Mouse (Mus musculus) heart, embryonic 14.5 days (tissue): Measurements from ENCODE around the gene Golga7b. TPM values are rescaled to one million over a fixed set of nuclear protein-coding genes. Genes with fewer than 3 reads are reported as not detected.

Source experiments
- ATAC-seq: fragments of 200-750 bp; cut with Nextera tagmentation; 2 replicates; pipeline ENCODE4 v1.8.0; 2017; ENCODE audit warnings: low read depth, moderate TSS enrichment; ENCODE audit not compliant: insufficient number of reproducible peaks, insufficient read depth, low FRiP score
- H3K27ac ChIP-seq, 2 experiments: fragments of 200-500 bp in 1 of 2; fragments of 300-500 bp in 1 of 2; sonication (generic) in 1 of 2; replicated peaks in 1 of 2; 2 replicates each; pipeline ENCODE4 v1.5.1; 2012 to 2014; ENCODE audit warnings: low read depth in 2 of 2, low read length in 2 of 2, control low read depth in 1 of 2, mild to moderate bottlenecking in 1 of 2, mixed read lengths in 1 of 2; ENCODE audit not compliant: control insufficient read depth in 1 of 2, insufficient read depth in 1 of 2
- H3K27me3 ChIP-seq: fragments of 300-500 bp; sonication (generic); 2 replicates; pipeline ENCODE4 v1.6.1; 2014; ENCODE audit warnings: mild to moderate bottlenecking, low read length, control low read depth; ENCODE audit not compliant: control insufficient read depth, insufficient read depth
- H3K36me3 ChIP-seq: fragments of 300-500 bp; sonication (generic); 2 replicates; pipeline ENCODE4 v1.6.1; 2014; ENCODE audit warnings: mild to moderate bottlenecking, control low read depth, low read length, mixed read lengths; ENCODE audit not compliant: control insufficient read depth, insufficient read depth
- H3K4me1 ChIP-seq, 2 experiments: fragments of 200-500 bp in 1 of 2; fragments of 300-500 bp in 1 of 2; sonication (generic) in 1 of 2; 2 replicates each; pipeline ENCODE4 v1.6.1; 2012 to 2014; ENCODE audit warnings: low read length in 2 of 2, control low read depth in 1 of 2, mixed read lengths in 1 of 2; ENCODE audit not compliant: control insufficient read depth in 2 of 2, insufficient read depth in 2 of 2
- H3K4me2 ChIP-seq: fragments of 300-500 bp; sonication (generic); 2 replicates; pipeline ENCODE4 v1.6.1; 2014; ENCODE audit warnings: mild to moderate bottlenecking, low read length
- H3K4me3 ChIP-seq, 2 experiments: fragments of 200-500 bp in 1 of 2; fragments of 300-500 bp in 1 of 2; sonication (generic) in 1 of 2; 2 replicates each; pipeline ENCODE4 v1.5.1; 2012 to 2014; ENCODE audit warnings: low read length in 2 of 2, mild to moderate bottlenecking in 2 of 2, control low read depth in 1 of 2, low read depth in 1 of 2, moderate library complexity in 1 of 2; ENCODE audit not compliant: control insufficient read depth in 1 of 2, insufficient read depth in 1 of 2
- H3K9ac ChIP-seq: fragments of 300-500 bp; sonication (generic); 2 replicates; pipeline ENCODE4 v1.6.1; 2014; ENCODE audit warnings: mild to moderate bottlenecking, low read length
- H3K9me3 ChIP-seq: fragments of 300-500 bp; sonication (generic); 2 replicates; pipeline ENCODE4 v1.6.1; 2016; ENCODE audit warnings: low read length, control low read depth; ENCODE audit not compliant: control insufficient read depth
- WGBS: fragments of 180-500 bp; shearing (Covaris S2); extraction: QIAGEN DNeasy Blood & Tissue Kit; methylation state at CpG from one replicate; pipeline ENCODE4 v1.1.7; 2014; 5-methylcytosine and 5-hydroxymethylcytosine counted together
- polyA plus RNA-seq: library from polyadenylated mRNA; unstranded; fragments of >200 nt; fragmentation: Nextera tagmentation; extraction: Ambion mirVana; gene quantifications from 2 replicates; pipeline ENCODE4 v1.2.1, GENCODE M21; 2014

Golga7b gene
- polyA plus RNA-seq, 1 experiment from 2014 or later: 0.11 TPM

- WGBS: 70% methylated on average over 11 of the region's 11 CpGs
- Histone ChIP-seq H3K4me3 (no peak overlapping the region), H3K27me3 (peaks cover 15% of the 10 kb centered on the region), H3K27ac (no peak overlapping the region), H3K9me3 (no peaks in the 10 kb centered on the region), H3K36me3 (no peaks in the 10 kb centered on the region), H3K4me1 (peaks cover 6 to 8% of the 10 kb centered on the region in 2 experiments), H3K4me2 (no peak overlapping the region), H3K9ac (no peak overlapping the region)
- no peak for ATAC-seq
Measured at GRCm38 (mm10) chr19:42249976-42250914, 2.9 kb downstream of the Golga7b start.

- Histone ChIP-seq H3K9ac (no peak overlapping the region), H3K4me2 (peak overlapping the region; percentile 64), H3K9me3 (no peaks in the 10 kb centered on the region), H3K27me3 (peaks cover 25% of the 10 kb centered on the region), H3K27ac (no peak overlapping the region), H3K4me1 (peaks cover 0 to 3% of the 10 kb centered on the region in 2 experiments; a peak in 1 of 4 replicates), H3K36me3 (no peaks in the 10 kb centered on the region), H3K4me3 (peak overlapping the region in 1 of 2 experiments; percentile 30; a peak in 2 of 4 replicates)
- no peak for ATAC-seq
- 2% methylated on average over 7 of the region's 23 CpGs for WGBS
Measured at GRCm38 (mm10) chr19:42255438-42255783, 8.0 kb downstream of the Golga7b start.

GRCm38 (mm10) chr19:42255784-42256610 lies 8.6 kb downstream of the Golga7b start:
- 2% methylated on average over 36 of the region's 42 CpGs for WGBS
- Histone ChIP-seq H3K4me3 (peak overlapping the region in 1 of 2 experiments; percentile 30; a peak in 2 of 4 replicates), H3K36me3 (no peaks in the 10 kb centered on the region), H3K27ac (no peak overlapping the region), H3K9me3 (no peaks in the 10 kb centered on the region), H3K27me3 (peaks cover 25% of the 10 kb centered on the region), H3K4me2 (peak overlapping the region; percentile 64), H3K4me1 (peaks cover 0 to 3% of the 10 kb centered on the region in 2 experiments; a peak in 1 of 4 replicates), H3K9ac (no peak overlapping the region)
- peak; percentile 80 for ATAC-seq

- Histone ChIP-seq H3K9me3 (no peaks in the 10 kb centered on the region), H3K27me3 (peaks cover 25% of the 10 kb centered on the region), H3K4me1 (peaks cover 0 to 3% of the 10 kb centered on the region in 2 experiments; a peak in 1 of 4 replicates), H3K9ac (no peak overlapping the region), H3K4me2 (no peak overlapping the region), H3K4me3 (no peak overlapping the region), H3K36me3 (no peaks in the 10 kb centered on the region), H3K27ac (no peak overlapping the region)
- no peak for ATAC-seq
- WGBS: 76% methylated on average over 12 of the region's 12 CpGs
Measured at GRCm38 (mm10) chr19:42256611-42257240, 9.4 kb downstream of the Golga7b start.

GRCm38 (mm10) chr19:42257241-42257635 lies 9.9 kb downstream of the Golga7b start:
- H3K4me2 ChIP-seq: no peak overlapping the region
- no peaks in the 10 kb centered on the region for H3K36me3 ChIP-seq
- H3K9me3 ChIP-seq: no peaks in the 10 kb centered on the region
- 85% methylated on average over 12 of the region's 12 CpGs for WGBS
- H3K4me1 ChIP-seq: peaks cover 0 to 3% of the 10 kb centered on the region in 2 experiments; a peak in 1 of 4 replicates
- no peak overlapping the region for H3K27ac ChIP-seq
- H3K27me3 ChIP-seq: peaks cover 25% of the 10 kb centered on the region
- H3K4me3 ChIP-seq: no peak overlapping the region
- no peak overlapping the region for H3K9ac ChIP-seq
- ATAC-seq: no peak

GRCm38 (mm10) chr19:42258031-42258430 lies 10.7 kb downstream of the Golga7b start:
- Histone ChIP-seq H3K27me3 (peaks cover 25% of the 10 kb centered on the region), H3K4me3 (no peak overlapping the region), H3K4me2 (no peak overlapping the region), H3K36me3 (no peaks in the 10 kb centered on the region), H3K9ac (no peak overlapping the region), H3K27ac (no peak overlapping the region), H3K4me1 (peaks cover 0 to 3% of the 10 kb centered on the region in 2 experiments; a peak in 1 of 4 replicates), H3K9me3 (no peaks in the 10 kb centered on the region)
- WGBS: 64% methylated on average over 3 of the region's 3 CpGs
- no peak for ATAC-seq

- 57% methylated on average over 5 of the region's 5 CpGs for WGBS
- no peak overlapping the region for H3K9ac ChIP-seq
- ATAC-seq: no peak
- peaks cover 25% of the 10 kb centered on the region for H3K27me3 ChIP-seq
- H3K4me3 ChIP-seq: no peak overlapping the region
- peaks cover 0 to 3% of the 10 kb centered on the region in 2 experiments; a peak in 1 of 4 replicates for H3K4me1 ChIP-seq
- H3K9me3 ChIP-seq: no peaks in the 10 kb centered on the region
- no peak overlapping the region for H3K4me2 ChIP-seq
- H3K36me3 ChIP-seq: no peaks in the 10 kb centered on the region
- no peak overlapping the region for H3K27ac ChIP-seq
Measured at GRCm38 (mm10) chr19:42258596-42258995, 11.2 kb downstream of the Golga7b start.
